Mouse (Mus musculus) megakaryocyte, embryonic 14.5 days (primary cell): Measurements from ENCODE around the gene Gse1.

Experiments
- FLI1 ChIP-seq: IDR thresholded peaks from 2 replicates; pipeline ENCODE4 v1.6.1; 2012; ENCODE audit warnings: low read length, inconsistent platforms, mixed read lengths
- GATA1 ChIP-seq: IDR thresholded peaks from 3 replicates; pipeline ENCODE4 v1.6.1; 2012; ENCODE audit warnings: mixed read lengths, low read length, inconsistent platforms, borderline replicate concordance

- TF ChIP-seq FLI1 (no peak), GATA1 (no peak)
Measured at GRCm38 (mm10) chr8:120276051-120276890, 48.0 kb downstream of the Gse1 start.
